Mouse (Mus musculus): ENCODE measurements around the gene Dek.
A peak's percentile ranks its signal among the peaks of the same experiment; 100 is the strongest.

The Dek gene

GRCm38 (mm10) chr13:47105711-47106579 lies at the start of gene Dek:
Gene Dek, minus strand, starts transcription at chr13:47106201.
- peak; percentile 87 for DNase-seq

GRCm38 (mm10) chr13:47154866-47155265 lies 48.9 kb upstream of the Dek start:
- no peak for DNase-seq

- no peak for DNase-seq
These were observed 47.2 kb upstream of the Dek start for GRCm38 (mm10) chr13:47153206-47153605.

GRCm38 (mm10) chr13:47152390-47152789 lies 46.4 kb upstream of the Dek start:
- peak; percentile 7 for DNase-seq

DNA sequence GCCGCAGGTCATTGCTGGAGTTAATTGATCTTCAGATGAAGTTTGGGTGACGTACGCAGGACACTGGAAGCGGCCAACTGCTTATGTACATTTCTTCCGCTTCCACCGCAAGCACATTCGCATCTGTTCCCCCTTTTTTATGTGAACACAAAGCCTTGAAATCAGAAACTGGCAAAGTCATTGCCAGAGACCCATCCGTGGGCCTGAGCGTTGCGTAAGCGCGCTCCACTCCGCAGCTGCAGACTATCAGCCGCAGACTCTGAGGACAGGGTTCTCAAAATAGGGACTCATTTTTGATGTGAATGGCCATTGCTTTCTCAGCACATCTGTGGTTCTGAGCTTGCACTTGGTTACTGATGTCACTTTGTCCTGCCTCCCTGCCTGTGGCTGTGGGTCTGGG lies 45.1 kb upstream of the Dek start:
- no peak for DNase-seq

DNA sequence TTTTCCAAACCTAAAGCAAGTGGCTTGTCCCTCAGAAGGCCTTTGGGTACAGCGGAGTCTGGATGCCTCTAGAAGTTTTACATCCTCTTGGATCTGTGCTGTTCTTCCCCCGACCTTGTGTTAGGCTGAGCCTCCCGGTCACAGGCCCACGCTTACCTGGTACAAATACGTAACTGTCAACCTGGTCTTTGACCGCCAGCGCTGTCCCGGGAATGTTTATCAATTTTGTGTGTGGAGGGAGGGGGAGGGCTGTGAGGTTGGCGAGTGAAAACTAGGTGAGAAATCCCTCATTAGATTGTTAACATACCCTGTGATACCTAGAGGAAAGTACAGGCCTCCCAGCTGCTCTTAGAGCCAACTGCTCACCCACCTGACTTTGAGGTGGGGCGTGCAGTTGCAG lies 44.0 kb upstream of the Dek start:
- DNase-seq: no peak

DNA sequence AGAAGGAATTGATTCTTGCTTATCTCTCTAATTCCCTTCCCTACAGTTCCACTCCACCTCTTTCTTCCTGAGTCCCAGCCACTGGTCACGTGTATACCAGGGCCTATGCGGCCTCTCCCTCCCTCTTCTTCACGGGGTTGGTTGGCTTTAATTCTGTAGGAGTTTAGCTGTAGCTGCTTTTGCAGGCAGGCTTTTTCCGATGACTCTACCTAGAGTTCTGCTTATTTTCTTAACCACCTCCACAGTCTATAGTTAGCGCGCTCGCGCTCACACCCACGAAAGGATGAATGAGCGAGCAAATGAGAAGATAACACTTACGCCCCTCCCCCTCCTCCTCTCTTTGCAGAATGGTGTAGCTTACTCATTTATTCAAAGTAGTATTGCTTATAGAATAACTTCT lies 42.6 kb upstream of the Dek start:
- no peak for DNase-seq

- DNase-seq: no peak
These were observed 40.4 kb upstream of the Dek start for GRCm38 (mm10) chr13:47146388-47146787.

GRCm38 (mm10) chr13:47145939-47146338 lies 39.9 kb upstream of the Dek start:
- DNase-seq: no peak

- DNase-seq: no peak
These were observed 36.8 kb upstream of the Dek start for GRCm38 (mm10) chr13:47142764-47143163.

GRCm38 (mm10) chr13:47135741-47136140 lies 29.7 kb upstream of the Dek start:
- DNase-seq: no peak

DNA sequence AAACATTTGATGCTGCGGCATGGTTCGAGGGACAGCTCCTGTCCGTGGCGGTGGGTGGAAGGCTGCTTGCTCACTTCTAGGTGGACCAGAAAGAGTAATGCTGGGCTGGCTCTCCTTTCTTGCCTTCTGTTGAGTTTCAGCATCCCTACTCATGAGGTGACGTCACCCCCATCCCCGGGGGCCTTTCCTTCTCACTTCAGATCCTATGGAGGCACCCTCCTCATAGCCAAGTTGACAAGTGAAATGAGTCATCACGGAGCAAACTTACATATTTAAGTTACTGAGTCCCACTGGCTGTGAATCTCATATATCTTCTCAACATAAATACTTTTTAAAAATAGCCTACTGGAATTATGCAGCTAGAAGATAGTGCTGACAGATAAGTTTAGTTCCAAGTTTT lies 28.8 kb upstream of the Dek start:
- no peak for DNase-seq

- no peak for DNase-seq
These were observed 27.1 kb upstream of the Dek start for GRCm38 (mm10) chr13:47133058-47133457.

GRCm38 (mm10) chr13:47129090-47129489 lies 23.1 kb upstream of the Dek start:
- DNase-seq: no peak

DNA sequence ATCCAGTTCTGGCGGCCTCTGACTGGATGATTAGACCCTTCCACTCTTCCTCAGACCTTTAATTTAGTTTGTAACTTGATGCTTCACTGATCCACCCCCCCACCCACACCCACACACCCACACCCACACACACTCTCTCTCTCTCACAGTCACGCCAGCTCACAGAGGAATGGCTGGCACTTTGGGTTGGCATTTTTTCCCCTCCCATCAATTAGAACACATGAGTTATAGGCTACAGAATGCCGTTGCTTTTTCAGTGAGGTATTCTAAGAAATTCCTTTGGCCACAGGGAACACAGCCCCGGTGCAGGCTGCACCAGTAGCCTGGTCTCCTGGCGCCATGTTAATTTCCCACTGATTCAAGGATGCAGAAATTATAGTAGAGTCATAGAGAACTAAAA lies 19.6 kb upstream of the Dek start:
- no peak for DNase-seq

- no peak for DNase-seq
These were observed 19.0 kb upstream of the Dek start for GRCm38 (mm10) chr13:47124986-47125385.

GRCm38 (mm10) chr13:47124449-47124848 lies 18.4 kb upstream of the Dek start:
- no peak for DNase-seq

DNA sequence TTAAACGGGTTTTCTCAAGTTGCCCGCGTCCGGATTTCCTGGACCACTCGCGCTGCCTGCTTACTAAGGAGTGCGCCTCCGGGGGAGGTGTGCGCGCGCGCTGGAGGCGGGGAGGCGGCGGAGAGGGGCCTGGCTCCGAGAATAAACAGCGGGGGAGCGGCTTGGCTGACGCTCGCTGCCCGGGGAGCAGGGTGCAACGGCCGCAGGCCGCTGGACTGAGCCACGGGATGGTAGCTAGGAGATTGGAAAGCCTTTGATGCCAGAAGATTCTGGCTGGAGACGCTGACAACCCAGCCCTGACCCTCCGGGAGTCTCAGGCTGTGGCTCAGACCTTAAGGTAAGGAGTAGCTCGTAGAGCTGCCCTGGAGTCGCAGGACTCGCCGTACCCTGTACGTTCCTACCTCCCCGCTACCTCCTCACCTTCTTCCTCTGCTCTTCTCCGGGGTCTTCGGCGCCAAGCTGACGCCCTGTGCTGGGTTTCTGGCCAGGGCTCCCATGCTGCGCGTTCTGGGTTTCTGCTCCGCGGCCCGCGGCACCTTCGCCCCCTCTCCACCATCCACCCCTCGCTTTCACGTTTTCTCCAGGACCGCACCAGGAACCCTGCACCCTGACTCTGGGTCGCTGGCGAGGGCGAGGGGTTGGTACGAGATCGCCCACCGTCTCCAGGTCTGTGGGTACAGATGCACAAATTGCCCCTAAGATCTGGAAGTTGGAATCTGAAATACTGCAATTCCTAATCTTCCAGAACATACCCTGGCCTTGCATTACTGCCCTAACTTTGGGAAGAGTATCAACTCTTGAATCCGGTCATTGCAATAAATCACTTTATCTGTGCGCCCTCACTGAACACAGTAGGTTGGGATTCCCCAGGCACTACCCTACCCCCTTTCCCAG lies 16.8 kb upstream of the Dek start, which contains the start of gene Rnf144b:
Gene Rnf144b, plus strand, starts transcription at position 120 of the 894 bp plus-strand sequence.
- DNase-seq: peak; percentile 77

DNA sequence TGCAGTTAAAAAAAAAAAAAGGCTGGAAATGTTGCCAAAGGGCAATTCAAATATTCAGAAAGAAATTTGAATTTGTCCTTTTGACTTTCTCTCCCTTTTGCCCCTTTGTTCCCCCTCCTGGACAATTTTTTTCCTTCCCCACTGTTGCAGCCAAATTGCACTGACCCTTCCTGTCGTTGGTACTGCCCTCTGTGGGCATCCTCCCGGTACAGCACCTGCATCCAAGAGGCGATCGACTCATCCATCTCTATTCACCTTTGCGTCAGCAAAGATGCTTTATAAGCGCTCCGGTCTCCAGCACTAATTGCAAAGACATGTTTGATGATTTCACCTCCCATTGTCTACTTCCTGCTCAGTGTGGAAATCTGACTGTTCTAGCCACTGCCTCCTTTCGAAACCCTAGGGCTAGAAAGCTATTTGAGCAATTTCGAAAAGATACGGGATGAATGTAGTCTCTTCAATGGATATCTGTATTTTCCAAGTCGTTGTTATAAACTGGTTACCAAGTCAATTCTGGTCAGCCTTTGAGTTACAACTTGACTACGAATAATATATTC lies 15.4 kb upstream of the Dek start:
- DNase-seq: no peak

DNA sequence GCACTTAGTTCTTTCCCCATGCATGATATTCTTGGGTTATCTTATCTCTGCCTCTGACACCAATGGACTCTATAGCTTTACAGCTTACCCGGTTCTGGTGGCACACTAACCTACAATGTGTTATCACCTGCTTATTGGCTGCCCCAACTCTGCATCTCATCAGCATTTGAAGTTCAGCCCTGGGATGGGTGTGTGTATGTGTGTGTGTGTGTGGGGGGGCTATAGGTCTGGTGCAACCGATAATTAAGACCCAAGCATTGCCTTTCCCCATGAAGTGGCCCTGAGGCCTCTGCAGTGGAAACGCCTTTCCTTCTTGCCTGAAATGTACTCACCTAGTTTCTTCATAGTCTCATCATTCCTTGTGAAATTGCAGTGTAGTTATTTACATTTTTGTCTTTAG lies 10.0 kb upstream of the Dek start:
- DNase-seq: no peak

DNA sequence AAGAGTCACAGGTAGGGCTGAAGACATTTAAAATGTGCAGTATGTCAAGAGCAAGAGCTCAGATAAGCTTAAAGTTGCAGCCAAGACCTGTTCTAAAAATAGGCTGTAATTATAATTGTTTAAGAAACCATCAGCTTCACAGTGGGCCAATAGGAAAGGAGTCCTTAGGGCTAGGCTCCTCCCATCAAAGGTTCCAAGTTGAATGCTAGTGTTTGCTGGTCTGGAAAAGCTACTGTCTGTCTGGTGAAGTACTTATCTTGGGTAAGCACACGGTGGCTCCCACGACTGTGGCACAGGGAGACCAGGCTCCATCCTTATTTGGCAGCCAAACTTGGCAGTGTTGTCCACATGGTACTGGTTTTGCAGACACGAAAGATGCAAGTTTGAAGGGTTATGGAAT lies 6.9 kb upstream of the Dek start:
- no peak for DNase-seq

DNA sequence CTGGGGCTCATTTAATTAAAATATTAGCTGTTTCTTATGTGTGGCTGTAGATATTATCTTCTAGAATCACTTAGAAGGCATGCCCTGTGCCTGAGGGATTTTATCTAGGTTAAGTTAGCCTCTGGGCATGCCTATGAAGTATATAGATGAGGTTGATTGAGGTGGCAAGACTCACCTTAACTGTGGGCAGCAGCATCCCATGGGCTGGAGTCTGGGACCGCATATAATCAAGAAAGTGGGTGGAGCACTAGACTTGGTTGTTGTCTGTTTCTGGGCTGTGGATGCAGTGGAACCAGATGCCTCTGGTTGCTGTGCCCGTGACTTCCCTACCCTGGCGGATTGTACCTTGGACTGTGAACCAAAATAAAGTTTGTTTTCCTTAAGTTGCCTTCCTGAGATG lies 6.1 kb upstream of the Dek start:
- no peak for DNase-seq

DNA sequence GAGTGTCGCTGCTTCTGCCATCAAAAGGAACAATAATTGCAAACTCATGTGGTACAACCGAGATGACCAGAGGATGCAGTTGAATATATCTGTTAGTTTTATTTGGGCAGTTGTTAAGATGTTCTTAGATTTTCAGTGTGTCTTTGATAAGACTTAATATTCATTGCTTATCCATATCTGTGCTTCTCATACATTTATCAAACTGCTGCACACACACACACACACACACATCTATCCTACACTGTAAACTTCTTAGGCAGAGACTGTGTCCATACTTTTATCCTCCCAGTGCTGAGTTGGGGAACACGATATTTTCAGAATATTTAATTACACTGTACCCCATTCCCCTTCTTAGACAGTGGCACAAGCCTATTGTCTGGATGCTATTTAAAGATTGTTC lies 5.2 kb upstream of the Dek start:
- DNase-seq: no peak

DNA sequence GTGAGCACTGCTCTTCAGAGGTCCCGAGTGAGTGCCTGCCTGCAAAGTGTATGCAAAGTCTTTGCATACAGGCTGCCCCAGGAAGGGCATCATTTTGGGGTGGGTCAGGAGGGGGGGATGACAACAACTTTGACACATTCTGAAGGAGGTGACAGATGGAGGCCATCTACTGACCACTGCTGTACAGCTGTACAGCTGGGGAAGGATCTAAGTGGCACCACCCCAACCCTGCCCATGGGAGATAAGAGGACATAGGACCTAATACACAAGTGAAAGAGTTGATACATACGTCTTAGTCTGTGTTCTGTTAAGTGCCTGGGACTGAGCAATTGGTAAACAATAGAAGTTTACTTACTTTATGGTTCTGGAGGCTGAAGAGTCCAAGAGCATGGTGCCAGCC lies 3.2 kb upstream of the Dek start:
- no peak for DNase-seq
